Mouse (Mus musculus): ENCODE data around the gene Fam171b.

The Fam171b gene

DNA sequence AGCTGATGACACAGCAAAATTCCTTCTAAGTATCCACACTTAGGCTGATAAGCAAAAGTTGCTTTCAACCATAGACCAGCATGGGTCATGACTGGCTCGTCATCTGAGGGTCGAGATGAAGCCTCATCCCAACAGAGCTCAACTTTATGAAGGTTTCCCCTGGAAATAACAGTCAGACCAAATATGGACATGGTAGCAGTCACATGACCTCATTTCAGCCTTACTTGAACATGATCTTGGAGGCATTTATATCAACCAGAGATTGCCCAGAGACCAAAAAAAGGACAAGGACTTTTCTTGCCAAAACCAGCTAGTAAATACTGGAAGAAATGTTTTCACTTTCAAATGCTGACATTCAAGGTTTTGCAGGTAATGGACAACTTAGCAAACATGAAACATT lies 81.3 kb downstream of the Fam171b start:
- no peak for DNase-seq

DNA sequence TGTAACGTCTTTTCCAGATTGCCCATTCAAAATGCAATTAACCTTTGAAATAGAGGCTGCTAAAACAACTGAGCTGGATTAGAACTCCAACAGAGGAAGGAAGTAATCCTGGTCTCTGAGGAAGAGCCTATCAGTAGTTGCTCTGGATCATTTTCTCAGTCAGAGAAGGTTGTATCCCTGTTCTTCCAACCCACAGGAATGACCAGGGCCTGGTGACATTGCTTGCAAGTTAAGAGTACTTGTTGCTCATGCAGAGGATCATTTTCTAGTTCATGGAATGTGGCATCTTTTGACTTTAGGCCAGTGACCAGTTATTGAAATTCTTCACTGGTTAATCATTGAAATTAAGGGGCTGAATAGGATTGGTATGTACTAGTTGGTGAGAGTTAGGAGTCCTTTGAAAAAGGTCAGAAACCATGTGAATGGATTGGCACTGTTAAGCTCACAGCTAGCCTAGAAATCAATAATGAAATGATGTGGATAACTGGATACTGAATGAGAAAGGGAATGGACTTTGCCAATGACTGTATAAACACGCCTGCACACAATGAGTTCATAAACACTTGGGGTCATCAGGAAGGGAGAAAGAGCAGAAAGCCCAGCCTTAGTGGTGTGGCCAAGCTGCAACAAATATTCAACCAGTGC lies 89.6 kb downstream of the Fam171b start:
- no peak for DNase-seq

DNA sequence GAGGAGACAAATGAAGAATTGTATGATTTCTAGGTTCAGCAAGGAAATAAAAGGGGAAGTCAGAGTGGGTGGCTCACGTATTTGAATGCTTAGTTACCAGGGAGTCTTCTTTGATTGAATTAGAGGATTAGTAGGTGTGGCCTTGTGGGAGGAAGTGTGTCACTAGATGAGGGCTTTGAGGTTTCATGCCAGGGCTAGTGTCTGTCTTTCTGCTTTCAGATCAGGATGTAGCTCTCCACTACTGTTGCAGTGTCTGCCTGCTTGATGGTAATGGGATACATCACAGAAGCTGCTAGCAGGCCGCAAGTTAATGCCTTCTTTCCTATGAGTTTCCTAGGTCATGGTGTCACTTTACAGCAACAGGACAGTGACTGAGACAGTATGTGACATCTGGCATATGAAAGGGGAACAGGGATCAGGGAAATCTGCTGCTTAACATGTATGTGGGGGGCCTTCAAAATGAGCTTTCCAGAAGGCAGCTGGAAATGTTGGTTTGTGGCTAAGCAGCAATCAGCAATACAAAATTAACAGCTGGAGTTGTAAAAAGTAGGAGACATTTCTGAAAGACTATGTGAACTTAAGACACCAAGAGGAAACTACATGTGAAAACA lies 117.1 kb downstream of the Fam171b start:
- DNase-seq, result no peak

All from right cerebral cortex, postnatal 4 days (tissue).